Mouse (Mus musculus) cerebellum, adult 9-11 months (tissue): Measurements from ENCODE around the gene Lcn4.
"Not testable (repeated sequence)": the region's sequence is repeated elsewhere in the genome, so short reads cannot be mapped to it uniquely, and the experiment has no call there.

Experiments
- DNase-seq: peaks from one replicate; pipeline ENCODE4 v3.0.0; 2022

Lcn4 gene

GRCm38 (mm10) chr2:26671182-26671581 is at the start of gene Lcn4:
TSS of gene Lcn4 (minus strand) at chr2:26671282.
- DNase-seq = no peak

GRCm38 (mm10) chr2:26686171-26686675 is 15.1 kb upstream of the Lcn4 start:
- DNase-seq = no peak

GRCm38 (mm10) chr2:26668746-26669145 is 2.3 kb downstream of the Lcn4 start:
- no peak for DNase-seq

- DNase-seq = not testable (repeated sequence)
Observed at GRCm38 (mm10) chr2:26663551-26663950, 7.5 kb downstream of the Lcn4 start.

GRCm38 (mm10) chr2:26663112-26663511 is 8.0 kb downstream of the Lcn4 start:
- no peak for DNase-seq

GRCm38 (mm10) chr2:26662509-26662882 is 8.6 kb downstream of the Lcn4 start:
- DNase-seq = no peak

GRCm38 (mm10) chr2:26661768-26662508 is 9.1 kb downstream of the Lcn4 start:
- DNase-seq = no peak

- DNase-seq = no peak
Observed at GRCm38 (mm10) chr2:26661143-26661752, 9.8 kb downstream of the Lcn4 start.

- DNase-seq = no peak
Observed at GRCm38 (mm10) chr2:26657426-26657825, 13.7 kb downstream of the Lcn4 start.

- no peak for DNase-seq
Observed at GRCm38 (mm10) chr2:26654687-26655086, 16.4 kb downstream of the Lcn4 start.

- DNase-seq = peak; percentile 78
Observed at GRCm38 (mm10) chr2:26646643-26647293, 24.3 kb downstream of the Lcn4 start.

- DNase-seq = no peak
Observed at GRCm38 (mm10) chr2:26643942-26644341, 27.1 kb downstream of the Lcn4 start.

GRCm38 (mm10) chr2:26641006-26641647 is 30.0 kb downstream of the Lcn4 start:
- DNase-seq = no peak

- peak; percentile 93 for DNase-seq
Observed at GRCm38 (mm10) chr2:26639838-26640830, 30.9 kb downstream of the Lcn4 start.

- peak; percentile 39 for DNase-seq
Observed at GRCm38 (mm10) chr2:26639083-26639482, 32.0 kb downstream of the Lcn4 start.

GRCm38 (mm10) chr2:26638572-26638971 is 32.5 kb downstream of the Lcn4 start:
- no peak for DNase-seq

- DNase-seq = no peak
Observed at GRCm38 (mm10) chr2:26638039-26638438, 33.0 kb downstream of the Lcn4 start.

GRCm38 (mm10) chr2:26637316-26637932 is 33.7 kb downstream of the Lcn4 start:
- no peak for DNase-seq

GRCm38 (mm10) chr2:26636325-26636635 is 34.8 kb downstream of the Lcn4 start:
- DNase-seq = no peak

- DNase-seq = peak; percentile 20
Observed at GRCm38 (mm10) chr2:26635489-26636324, 35.4 kb downstream of the Lcn4 start.
